Mouse (Mus musculus): ENCODE measurements around the gene Olfr881. TPM values are rescaled to one million over a fixed set of nuclear protein-coding genes. Genes with fewer than 3 reads are reported as not detected.

The Olfr881 gene
- polyA plus RNA-seq (2014; fragmentation: Illumina TruSeq; extraction: RNeasy Lipid Tissue Mini Kit (QIAGEN cat#74804); ENCODE audit: low read depth, low replicate concordance): not detected

DNA sequence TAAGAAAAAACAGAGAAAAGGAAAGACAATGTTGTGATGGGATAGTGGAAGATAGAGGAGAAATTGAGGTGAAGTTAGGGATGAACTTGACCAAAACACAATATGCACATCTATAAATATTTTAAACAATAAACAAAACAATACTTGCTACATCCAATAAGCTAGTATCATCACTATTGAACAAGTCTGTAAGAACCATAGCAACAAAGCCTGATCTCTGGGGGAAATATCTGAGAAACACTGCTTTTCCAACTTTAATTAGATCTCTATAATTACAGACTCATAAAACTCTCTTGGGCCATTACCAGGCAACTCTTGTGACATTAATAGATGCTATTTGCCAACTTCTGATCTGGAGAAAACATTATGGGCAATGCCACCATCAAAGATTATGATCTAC, at the start of gene Olfr881:
TSS of gene Olfr881 (plus strand) at position 301 of the 400 bp plus-strand sequence.

DNA sequence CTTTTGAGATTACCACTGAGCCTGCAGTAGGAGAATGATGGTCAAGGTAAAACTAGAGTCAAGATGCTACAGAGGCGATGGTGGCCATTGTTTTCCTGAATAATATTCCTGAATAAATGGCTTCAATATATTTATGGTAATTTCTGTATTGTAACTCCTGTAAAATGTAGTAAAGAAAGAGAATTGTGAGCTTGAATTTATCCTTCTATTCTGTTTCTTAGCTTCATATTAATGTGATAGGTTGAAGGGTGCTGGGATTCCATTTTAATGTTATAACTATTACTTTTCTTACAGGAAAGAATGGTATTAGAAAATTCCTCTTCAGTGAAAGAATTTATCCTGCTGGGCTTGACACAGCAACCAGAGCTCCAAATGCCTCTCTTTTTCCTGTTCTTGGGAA, 33.9 kb downstream of the Olfr881 start, which contains the start of gene Olfr883:
TSS of gene Olfr883 (plus strand) at position 301 of the 400 bp plus-strand sequence.

Other genes starting within 250 kb of the Olfr881 start
- gene Olfr874, start 246.7 kb upstream of the Olfr881 start, polyA plus RNA-seq (2014; fragmentation: Illumina TruSeq; extraction: RNeasy Lipid Tissue Mini Kit (QIAGEN cat#74804); ENCODE audit: low read depth, low replicate concordance): not detected
- not detected for gene Olfr875, start 220.0 kb upstream of the Olfr881 start, polyA plus RNA-seq (2014; fragmentation: Illumina TruSeq; extraction: RNeasy Lipid Tissue Mini Kit (QIAGEN cat#74804); ENCODE audit: low read depth, low replicate concordance)
- not detected for gene Olfr876, start 188.8 kb upstream of the Olfr881 start, polyA plus RNA-seq (2014; fragmentation: Illumina TruSeq; extraction: RNeasy Lipid Tissue Mini Kit (QIAGEN cat#74804); ENCODE audit: low read depth, low replicate concordance)
- gene Olfr877, start 137.6 kb upstream of the Olfr881 start, polyA plus RNA-seq (2014; fragmentation: Illumina TruSeq; extraction: RNeasy Lipid Tissue Mini Kit (QIAGEN cat#74804); ENCODE audit: low read depth, low replicate concordance): not detected
- gene Olfr145, start 95.1 kb upstream of the Olfr881 start, polyA plus RNA-seq (2014; fragmentation: Illumina TruSeq; extraction: RNeasy Lipid Tissue Mini Kit (QIAGEN cat#74804); ENCODE audit: low read depth, low replicate concordance): not detected
- not detected for gene Olfr878, start 74.0 kb upstream of the Olfr881 start, polyA plus RNA-seq (2014; fragmentation: Illumina TruSeq; extraction: RNeasy Lipid Tissue Mini Kit (QIAGEN cat#74804); ENCODE audit: low read depth, low replicate concordance)
- gene Olfr883, start 34.0 kb downstream of the Olfr881 start, polyA plus RNA-seq (2014; fragmentation: Illumina TruSeq; extraction: RNeasy Lipid Tissue Mini Kit (QIAGEN cat#74804); ENCODE audit: low read depth, low replicate concordance): not detected
- gene Olfr884, start 54.7 kb downstream of the Olfr881 start, polyA plus RNA-seq (2014; fragmentation: Illumina TruSeq; extraction: RNeasy Lipid Tissue Mini Kit (QIAGEN cat#74804); ENCODE audit: low read depth, low replicate concordance): not detected
- gene Olfr885, start 69.5 kb downstream of the Olfr881 start, polyA plus RNA-seq (2014; fragmentation: Illumina TruSeq; extraction: RNeasy Lipid Tissue Mini Kit (QIAGEN cat#74804); ENCODE audit: low read depth, low replicate concordance): not detected
- gene Olfr887, start 92.2 kb downstream of the Olfr881 start, polyA plus RNA-seq (2014; fragmentation: Illumina TruSeq; extraction: RNeasy Lipid Tissue Mini Kit (QIAGEN cat#74804); ENCODE audit: low read depth, low replicate concordance): not detected
- gene Olfr888, start 116.3 kb downstream of the Olfr881 start, polyA plus RNA-seq (2014; fragmentation: Illumina TruSeq; extraction: RNeasy Lipid Tissue Mini Kit (QIAGEN cat#74804); ENCODE audit: low read depth, low replicate concordance): not detected
- gene Olfr889, start 123.4 kb downstream of the Olfr881 start, polyA plus RNA-seq (2014; fragmentation: Illumina TruSeq; extraction: RNeasy Lipid Tissue Mini Kit (QIAGEN cat#74804); ENCODE audit: low read depth, low replicate concordance): not detected
- not detected for gene Olfr890, start 150.7 kb downstream of the Olfr881 start, polyA plus RNA-seq (2014; fragmentation: Illumina TruSeq; extraction: RNeasy Lipid Tissue Mini Kit (QIAGEN cat#74804); ENCODE audit: low read depth, low replicate concordance)
- not detected for gene Olfr891, start 189.0 kb downstream of the Olfr881 start, polyA plus RNA-seq (2014; fragmentation: Illumina TruSeq; extraction: RNeasy Lipid Tissue Mini Kit (QIAGEN cat#74804); ENCODE audit: low read depth, low replicate concordance)
- not detected for gene Olfr893, start 216.5 kb downstream of the Olfr881 start, polyA plus RNA-seq (2014; fragmentation: Illumina TruSeq; extraction: RNeasy Lipid Tissue Mini Kit (QIAGEN cat#74804); ENCODE audit: low read depth, low replicate concordance)
- gene Olfr894, start 226.2 kb downstream of the Olfr881 start, polyA plus RNA-seq (2014; fragmentation: Illumina TruSeq; extraction: RNeasy Lipid Tissue Mini Kit (QIAGEN cat#74804); ENCODE audit: low read depth, low replicate concordance): not detected

Measured in adipose tissue, adult 10 weeks (tissue).